Mouse (Mus musculus): Measurements from ENCODE around the gene Kif1b. TPM values are rescaled to one million over a fixed set of nuclear protein-coding genes. Genes with fewer than 3 reads are reported as not detected.

The Kif1b gene
- total and polyA plus RNA-seq, 3 experiments: 10.0 to 27.6 (median 17.0) TPM

GRCm38 (mm10) chr4:149176645-149177044 lies 130.8 kb downstream of the Kif1b start:
- Histone ChIP-seq H3K9me3 (replicated peaks; ENCODE audit: low read length) (no peaks in the 10 kb centered on the region), H3K79me2 (replicated peaks; ENCODE audit: control insufficient read depth, extremely low read depth, insufficient read depth, poor library complexity, severe bottlenecking) (no peaks in the 10 kb centered on the region), H3K27ac (ENCODE audit: insufficient read depth, low read depth) (no peak overlapping the region), H3K4me2 (ENCODE audit: insufficient read depth, low read depth, poor library complexity, severe bottlenecking) (no peak overlapping the region), H3K27me3 (replicated peaks) (no peaks in the 10 kb centered on the region), H3K4me1 (ENCODE audit: control insufficient read depth in 1 of 2, insufficient read depth in 2 of 2) (peaks cover 0 to 5% of the 10 kb centered on the region in 2 experiments; a peak in 2 of 4 replicates), H3K36me3 (replicated peaks in 1 of 2; ENCODE audit: control insufficient read depth in 1 of 2, insufficient read depth in 1 of 2, low read length in 1 of 2) (peaks cover 30 to 32% of the 10 kb centered on the region in 2 experiments), H3K4me3 (replicated peaks in 1 of 3; ENCODE audit: low read depth in 2 of 3, low read length in 2 of 3, poor library complexity in 1 of 3) (no peak overlapping the region), H3K9ac (ENCODE audit: insufficient read depth, low read depth) (no peak overlapping the region)
- dilution Hi-C loops (cut with MboI; ENCODE audit: extremely low pct_ligation_motif_present, extremely low pct_unique_long_range_greater_than_20kb, low sequenced_read_pairs) (no loop called here), in situ Hi-C loops (cut with MboI; ENCODE audit: low pct_ligation_motif_present, low pct_unique_long_range_greater_than_20kb, low sequenced_read_pairs) (no loop called here)
- TF ChIP-seq CHD1 (IDR thresholded peaks at IDR 0.05; ENCODE audit: low read depth, low read length) (no peak), JUND (conservative IDR thresholded peaks at IDR 0.05; ENCODE audit: low read depth, low read length) (no peak), UBTF (IDR thresholded peaks at IDR 0.05; ENCODE audit: low read depth, low read length) (no peak), E2F4 (IDR thresholded peaks at IDR 0.05; ENCODE audit: insufficient replicate concordance, low read depth, low read length) (no peak), MAFK (IDR thresholded peaks at IDR 0.05; ENCODE audit: insufficient replicate concordance, low read length) (no peak), HCFC1 (IDR thresholded peaks at IDR 0.05; ENCODE audit: low read depth, low read length) (no peak), RCOR1 (conservative IDR thresholded peaks at IDR 0.05; ENCODE audit: low read depth, low read length) (no peak), ELF1 (IDR thresholded peaks at IDR 0.05; ENCODE audit: low read depth, low read length) (no peak), CHD2 (IDR thresholded peaks at IDR 0.05; ENCODE audit: low read length) (no peak)
- DNase-seq (ENCODE audit: extremely low read depth): no peak

DNA sequence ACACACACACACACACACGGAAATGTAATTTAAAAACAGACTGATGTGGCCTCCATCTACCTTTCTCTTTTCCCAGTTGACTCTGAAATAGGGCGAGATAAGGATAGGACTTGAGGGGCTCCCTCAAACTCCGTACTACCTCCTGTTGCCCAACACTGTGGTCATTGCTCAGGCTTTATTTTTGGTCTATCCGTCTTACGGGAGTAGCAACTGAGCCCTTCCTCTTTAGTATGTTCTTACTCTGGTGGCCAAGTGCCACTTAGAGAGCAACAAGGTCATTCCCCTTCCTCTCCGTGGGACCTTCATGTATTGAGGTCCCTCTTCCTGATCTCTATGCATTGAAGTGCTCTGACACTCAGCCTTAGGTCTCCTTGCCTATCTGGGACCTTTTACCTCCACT lies 133.8 kb downstream of the Kif1b start:
- DNase-seq (ENCODE audit: extremely low read depth): no peak
- Histone ChIP-seq H3K4me2 (ENCODE audit: insufficient read depth, low read depth, poor library complexity, severe bottlenecking) (no peak overlapping the region), H3K4me3 (replicated peaks in 1 of 3; ENCODE audit: low read depth in 2 of 3, low read length in 2 of 3, poor library complexity in 1 of 3) (no peak overlapping the region), H3K9ac (ENCODE audit: insufficient read depth, low read depth) (no peak overlapping the region), H3K36me3 (replicated peaks in 1 of 2; ENCODE audit: control insufficient read depth in 1 of 2, insufficient read depth in 1 of 2, low read length in 1 of 2) (peaks cover 7 to 9% of the 10 kb centered on the region in 2 experiments), H3K79me2 (replicated peaks; ENCODE audit: control insufficient read depth, extremely low read depth, insufficient read depth, poor library complexity, severe bottlenecking) (no peaks in the 10 kb centered on the region), H3K27me3 (replicated peaks) (no peaks in the 10 kb centered on the region), H3K27ac (ENCODE audit: insufficient read depth, low read depth) (no peak overlapping the region), H3K4me1 (ENCODE audit: control insufficient read depth in 1 of 2, insufficient read depth in 2 of 2) (peaks cover 0 to 24% of the 10 kb centered on the region in 2 experiments; a peak in 2 of 4 replicates), H3K9me3 (replicated peaks; ENCODE audit: low read length) (no peaks in the 10 kb centered on the region)
- TF ChIP-seq SMC3 (IDR thresholded peaks at IDR 0.05; ENCODE audit: low read depth, low read length) (no peak), JUN (IDR thresholded peaks at IDR 0.05; ENCODE audit: insufficient read depth, low read depth, low read length) (no peak), ZMIZ1 (IDR thresholded peaks at IDR 0.05; ENCODE audit: low read depth, low read length) (no peak), HCFC1 (IDR thresholded peaks at IDR 0.05; ENCODE audit: low read depth, low read length) (no peak), USF1 (IDR thresholded peaks at IDR 0.05; ENCODE audit: low read depth, low read length) (no peak), TCF12 (IDR thresholded peaks at IDR 0.05; ENCODE audit: low read depth, low read length) (no peak), ZNF384 (IDR thresholded peaks at IDR 0.05; ENCODE audit: low read depth, low read length) (no peak), MAX (IDR thresholded peaks at IDR 0.05; ENCODE audit: low read length) (no peak), IRF4 (IDR thresholded peaks at IDR 0.05; ENCODE audit: low read depth, low read length) (no peak), ZC3H11A (IDR thresholded peaks at IDR 0.05; ENCODE audit: low read depth, low read length) (no peak), MEF2A (IDR thresholded peaks at IDR 0.05; ENCODE audit: borderline replicate concordance, low read depth, low read length) (no peak)
- in situ Hi-C loops (cut with MboI; ENCODE audit: low pct_ligation_motif_present, low pct_unique_long_range_greater_than_20kb, low sequenced_read_pairs) (loop anchor here (25.0 kb wide), 1 partner anchor 539 kb away; the partner anchor contains the start of gene Pik3cd), dilution Hi-C loops (cut with MboI; ENCODE audit: extremely low pct_ligation_motif_present, extremely low pct_unique_long_range_greater_than_20kb, low sequenced_read_pairs) (no loop called here)
